Mouse (Mus musculus): ENCODE measurements around the gene Upp2.

Upp2 gene

GRCm38 (mm10) chr2:58625186-58625585 lies 58.1 kb downstream of the Upp2 start:
- DNase-seq (ENCODE audit: low read depth) = no peak

- no peak for DNase-seq (ENCODE audit: low read depth)
Measured at GRCm38 (mm10) chr2:58625681-58626080, 58.6 kb downstream of the Upp2 start.

- no peak for DNase-seq (ENCODE audit: low read depth)
Measured at GRCm38 (mm10) chr2:58626136-58626769, 59.2 kb downstream of the Upp2 start.

- no peak for DNase-seq (ENCODE audit: low read depth)
Measured at GRCm38 (mm10) chr2:58627981-58628380, 60.9 kb downstream of the Upp2 start.

- no peak for DNase-seq (ENCODE audit: low read depth)
Measured at GRCm38 (mm10) chr2:58628993-58629392, 61.9 kb downstream of the Upp2 start.

- peak; percentile 9 for DNase-seq (ENCODE audit: low read depth)
Measured at GRCm38 (mm10) chr2:58629440-58629839, 62.3 kb downstream of the Upp2 start.

GRCm38 (mm10) chr2:58633791-58634190 lies 66.7 kb downstream of the Upp2 start:
- DNase-seq (ENCODE audit: low read depth) = no peak

GRCm38 (mm10) chr2:58641761-58642555 lies 74.9 kb downstream of the Upp2 start:
- no peak for DNase-seq (ENCODE audit: low read depth)

GRCm38 (mm10) chr2:58645667-58646066 lies 78.6 kb downstream of the Upp2 start:
- no peak for DNase-seq (ENCODE audit: low read depth)

- DNase-seq (ENCODE audit: low read depth) = no peak
Measured at GRCm38 (mm10) chr2:58655169-58655568, 88.1 kb downstream of the Upp2 start.

- DNase-seq (ENCODE audit: low read depth) = no peak
Measured at GRCm38 (mm10) chr2:58656959-58657358, 89.9 kb downstream of the Upp2 start.

- no peak for DNase-seq (ENCODE audit: low read depth)
Measured at GRCm38 (mm10) chr2:58657855-58658254, 90.8 kb downstream of the Upp2 start.

GRCm38 (mm10) chr2:58660591-58660990 lies 93.5 kb downstream of the Upp2 start:
- no peak for DNase-seq (ENCODE audit: low read depth)

GRCm38 (mm10) chr2:58661116-58661515 lies 94.0 kb downstream of the Upp2 start:
- DNase-seq (ENCODE audit: low read depth) = no peak

GRCm38 (mm10) chr2:58662661-58663060 lies 95.6 kb downstream of the Upp2 start:
- no peak for DNase-seq (ENCODE audit: low read depth)

GRCm38 (mm10) chr2:58663404-58664120 lies 96.5 kb downstream of the Upp2 start:
- no peak for DNase-seq (ENCODE audit: low read depth)

- DNase-seq (ENCODE audit: low read depth) = peak; percentile 32
Measured at GRCm38 (mm10) chr2:58665081-58665814, 98.2 kb downstream of the Upp2 start.

- no peak for DNase-seq (ENCODE audit: low read depth)
Measured at GRCm38 (mm10) chr2:58667298-58667697, 100.2 kb downstream of the Upp2 start.

GRCm38 (mm10) chr2:58667991-58668390 lies 100.9 kb downstream of the Upp2 start:
- DNase-seq (ENCODE audit: low read depth) = peak; percentile 32

- DNase-seq (ENCODE audit: low read depth) = no peak
Measured at GRCm38 (mm10) chr2:58669114-58669513, 102.0 kb downstream of the Upp2 start.

GRCm38 (mm10) chr2:58672520-58672919 lies 105.4 kb downstream of the Upp2 start:
- DNase-seq (ENCODE audit: low read depth) = no peak

- DNase-seq (ENCODE audit: low read depth) = no peak
Measured at GRCm38 (mm10) chr2:58679968-58680367, 112.9 kb downstream of the Upp2 start.
